Mouse (Mus musculus) neural tube, embryonic 12.5 days (tissue): ENCODE measurements around the gene Tmco3. TPM values are rescaled to one million over a fixed set of nuclear protein-coding genes. Genes with fewer than 3 reads are reported as not detected.

Source experiments
- ATAC-seq: fragments of 200-750 bp; cut with Nextera tagmentation; 2 replicates; pipeline ENCODE4 v1.8.0; 2017; ENCODE audit warnings: low read depth, mild to moderate bottlenecking, moderate TSS enrichment, moderate library complexity; ENCODE audit not compliant: low FRiP score
- H3K27ac ChIP-seq: fragments of 300-500 bp; sonication (generic); 2 replicates; pipeline ENCODE4 v1.5.1; 2016
- H3K27me3 ChIP-seq: fragments of 300-500 bp; sonication (generic); replicated peaks from 2 replicates; pipeline ENCODE4 v1.6.1; 2016; ENCODE audit warnings: mild to moderate bottlenecking
- H3K36me3 ChIP-seq: fragments of 300-500 bp; sonication (generic); 2 replicates; pipeline ENCODE4 v1.6.1; 2016; ENCODE audit warnings: mild to moderate bottlenecking
- H3K4me1 ChIP-seq: fragments of 300-500 bp; sonication (generic); 2 replicates; pipeline ENCODE4 v1.6.1; 2016
- H3K4me2 ChIP-seq: fragments of 300-500 bp; sonication (generic); replicated peaks from 2 replicates; pipeline ENCODE4 v1.6.1; 2016; ENCODE audit warnings: mild to moderate bottlenecking
- H3K4me3 ChIP-seq: fragments of 300-500 bp; sonication (generic); 2 replicates; pipeline ENCODE4 v1.5.1; 2016
- H3K9ac ChIP-seq: fragments of 300-500 bp; sonication (generic); 2 replicates; pipeline ENCODE4 v1.6.1; 2016; ENCODE audit warnings: mild to moderate bottlenecking
- H3K9me3 ChIP-seq: fragments of 300-500 bp; sonication (generic); 2 replicates; pipeline ENCODE4 v1.6.1; 2016; ENCODE audit warnings: mild to moderate bottlenecking
- WGBS: fragments of 180-500 bp; shearing (Covaris S2); methylation state at CpG from one replicate; pipeline ENCODE4 v1.1.7; 2016; 5-methylcytosine and 5-hydroxymethylcytosine counted together
- polyA plus RNA-seq: library from polyadenylated mRNA; unstranded; fragments of >200 nt; fragmentation: Nextera tagmentation; extraction: Ambion mirVana; gene quantifications from 2 replicates; pipeline ENCODE4 v1.2.1, GENCODE M21; 2016

Gene Tmco3
- polyA plus RNA-seq, 1 experiment from 2014 or later, result 45.8 TPM

DNA sequence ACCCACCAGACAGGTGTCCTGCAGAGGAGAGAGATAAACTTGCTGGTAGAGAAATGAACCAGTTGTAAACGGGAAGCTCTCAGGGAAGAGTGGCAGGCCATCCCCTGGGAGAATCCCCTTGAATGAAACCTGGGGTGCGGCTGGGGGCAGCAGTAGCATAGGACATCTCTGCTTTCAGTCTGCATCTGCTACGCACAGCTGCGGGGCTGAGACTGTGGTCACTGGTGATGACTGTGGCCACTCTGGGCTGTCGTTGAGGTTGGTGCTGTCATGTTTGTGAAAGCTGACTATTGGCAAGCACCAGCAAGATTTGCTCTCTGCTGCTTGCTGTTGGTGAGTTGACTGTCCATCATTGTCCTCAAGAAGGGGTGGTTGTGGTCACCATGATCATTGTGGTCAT, 63.6 kb downstream of the Tmco3 start:
- H3K4me3 ChIP-seq, result no peak overlapping the region
- 93% methylated on average over 5 of the region's 5 CpGs for WGBS
- H3K9me3 ChIP-seq, result no peaks in the 10 kb centered on the region
- ATAC-seq, result no peak
- no peak overlapping the region for H3K4me2 ChIP-seq
- H3K36me3 ChIP-seq, result peaks cover 92% of the 10 kb centered on the region
- H3K27me3 ChIP-seq, result no peaks in the 10 kb centered on the region
- H3K27ac ChIP-seq, result no peak overlapping the region
- H3K4me1 ChIP-seq, result no peaks in the 10 kb centered on the region
- H3K9ac ChIP-seq, result no peak overlapping the region

DNA sequence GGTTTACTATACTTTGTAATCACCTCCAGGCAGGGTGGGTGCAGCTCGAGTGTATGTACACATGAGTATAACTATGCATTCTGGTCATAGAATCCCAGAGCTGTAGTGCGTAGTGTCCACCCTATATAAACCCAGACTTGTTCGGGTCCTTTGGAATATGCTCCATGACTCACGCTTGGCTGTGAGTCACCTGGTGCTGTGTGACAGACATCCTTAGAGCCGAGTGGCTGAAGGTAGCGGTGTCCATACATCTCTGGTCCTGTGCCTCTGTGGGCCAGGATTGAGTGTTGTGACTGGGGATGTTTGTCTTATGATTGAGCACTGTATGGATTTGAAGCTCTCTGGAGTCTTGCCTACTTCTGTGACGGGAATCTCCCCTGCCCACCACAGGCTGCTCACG, 64.6 kb downstream of the Tmco3 start:
- no peaks in the 10 kb centered on the region for H3K9me3 ChIP-seq
- no peak overlapping the region for H3K9ac ChIP-seq
- no peak overlapping the region for H3K27ac ChIP-seq
- ATAC-seq, result no peak
- H3K4me3 ChIP-seq, result no peak overlapping the region
- no peaks in the 10 kb centered on the region for H3K4me1 ChIP-seq
- peaks cover 92% of the 10 kb centered on the region for H3K36me3 ChIP-seq
- WGBS, result 91% methylated on average over 8 of the region's 8 CpGs
- no peak overlapping the region for H3K4me2 ChIP-seq
- no peaks in the 10 kb centered on the region for H3K27me3 ChIP-seq

DNA sequence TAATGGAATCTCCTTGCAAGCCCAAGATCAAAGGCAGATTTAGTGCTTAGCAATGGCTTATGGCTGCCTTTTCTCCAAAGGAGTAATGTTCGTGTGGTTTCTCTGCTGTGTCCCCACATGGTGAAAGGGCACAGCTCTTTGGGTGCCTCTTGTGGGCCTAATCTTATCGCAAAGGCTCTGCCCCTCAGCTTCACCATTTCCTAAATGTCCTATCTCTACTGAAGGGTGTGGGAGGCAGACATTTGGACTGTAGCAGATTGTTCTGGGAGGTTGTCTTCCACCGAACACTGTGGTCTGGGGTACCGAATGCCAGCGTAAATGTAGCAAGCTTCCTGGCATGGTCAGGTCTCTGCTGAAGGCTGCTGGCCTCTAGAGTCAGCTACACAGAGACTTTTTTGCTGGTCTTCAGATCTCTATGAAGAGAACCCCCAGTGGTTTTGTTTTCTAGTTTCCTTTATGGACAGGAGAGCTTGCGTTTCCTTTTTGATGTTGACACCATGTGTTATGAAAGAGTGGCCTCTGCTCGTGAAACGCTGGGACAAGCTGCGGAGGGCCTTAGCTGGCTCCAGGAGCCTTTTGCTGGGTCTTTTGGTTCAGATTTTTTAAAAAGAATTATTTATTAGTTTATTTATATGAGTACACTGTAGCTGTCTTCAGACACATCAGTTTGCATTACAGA, 65.3 kb downstream of the Tmco3 start:
- Histone ChIP-seq H3K27me3 (no peaks in the 10 kb centered on the region), H3K4me2 (no peak overlapping the region), H3K9ac (no peak overlapping the region), H3K4me1 (no peaks in the 10 kb centered on the region), H3K27ac (no peak overlapping the region), H3K9me3 (no peaks in the 10 kb centered on the region), H3K36me3 (peaks cover 93% of the 10 kb centered on the region), H3K4me3 (no peak overlapping the region)
- 85% methylated on average over 9 of the region's 9 CpGs for WGBS
- ATAC-seq, result no peak

DNA sequence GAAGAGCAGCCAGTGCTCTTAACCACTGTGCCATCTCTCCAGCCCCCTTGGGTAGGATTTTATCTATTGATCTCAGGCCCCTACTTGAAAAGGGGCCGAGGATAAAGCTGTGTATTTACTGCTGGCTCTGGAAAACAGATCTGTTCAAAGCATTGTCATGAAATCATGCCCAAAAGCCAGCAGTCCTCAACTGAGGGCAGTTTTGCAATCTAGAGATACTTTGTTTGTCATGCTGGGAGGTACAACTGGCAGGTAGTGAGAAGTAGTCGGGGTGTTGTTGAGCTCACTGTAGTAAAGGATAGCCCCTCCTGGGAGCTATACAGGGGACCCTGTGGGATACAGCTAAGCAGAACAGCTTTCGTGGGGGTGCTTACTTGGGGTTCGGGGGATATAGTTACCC, 65.9 kb downstream of the Tmco3 start:
- H3K36me3 ChIP-seq, result peaks cover 93% of the 10 kb centered on the region
- H3K27me3 ChIP-seq, result no peaks in the 10 kb centered on the region
- ATAC-seq, result no peak
- no peak overlapping the region for H3K4me3 ChIP-seq
- no peaks in the 10 kb centered on the region for H3K9me3 ChIP-seq
- H3K4me2 ChIP-seq, result no peak overlapping the region
- no peaks in the 10 kb centered on the region for H3K4me1 ChIP-seq
- H3K9ac ChIP-seq, result no peak overlapping the region
- no peak overlapping the region for H3K27ac ChIP-seq
- 90% methylated on average over 4 of the region's 4 CpGs for WGBS

DNA sequence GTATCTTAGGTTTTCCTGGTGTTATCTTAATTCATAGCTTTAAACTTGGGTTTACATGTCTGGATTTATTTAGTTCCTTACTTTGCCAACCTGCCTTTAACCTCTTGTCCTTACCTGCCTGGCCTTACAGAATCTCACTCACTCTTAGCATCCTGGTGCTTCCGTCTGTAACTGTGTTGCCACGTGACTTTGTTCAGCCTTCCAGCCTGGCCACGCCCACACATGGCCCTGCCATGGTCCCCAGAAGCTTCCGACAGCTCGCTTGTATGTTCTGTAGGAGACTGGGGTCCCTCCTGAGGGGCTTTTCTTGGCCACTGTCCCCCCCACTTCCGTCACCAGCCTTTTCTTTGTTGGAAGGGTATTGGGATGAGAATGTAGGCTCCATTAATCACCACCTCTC, 68.2 kb downstream of the Tmco3 start:
- Histone ChIP-seq H3K36me3 (peaks cover 95% of the 10 kb centered on the region), H3K9me3 (no peaks in the 10 kb centered on the region), H3K4me1 (no peaks in the 10 kb centered on the region), H3K27ac (no peak overlapping the region), H3K9ac (no peak overlapping the region), H3K27me3 (no peaks in the 10 kb centered on the region), H3K4me2 (no peak overlapping the region), H3K4me3 (no peak overlapping the region)
- no peak for ATAC-seq
- WGBS, result 86% methylated on average over 6 of the region's 6 CpGs

DNA sequence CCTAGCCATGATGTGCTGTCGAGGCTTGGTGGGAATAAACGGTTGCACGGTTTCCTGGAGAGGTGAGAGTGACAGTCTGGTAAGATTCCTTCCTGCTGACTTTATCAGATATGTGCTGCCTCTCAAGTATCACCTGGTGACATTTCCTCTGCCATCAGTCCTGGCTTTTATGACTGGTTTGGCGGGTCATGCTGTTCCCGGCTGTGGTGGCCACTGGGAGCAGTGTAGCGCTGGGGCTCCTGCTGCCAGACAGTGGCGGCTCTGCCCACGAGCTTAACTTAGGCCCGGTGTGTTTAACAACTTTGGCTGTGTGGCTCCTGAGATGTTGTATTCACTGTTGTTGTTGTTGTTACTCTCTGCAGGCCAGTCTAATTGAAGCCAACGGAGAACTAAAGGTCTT, 68.7 kb downstream of the Tmco3 start:
- no peak overlapping the region for H3K27ac ChIP-seq
- H3K36me3 ChIP-seq, result peaks cover 95% of the 10 kb centered on the region
- no peak for ATAC-seq
- H3K4me2 ChIP-seq, result no peak overlapping the region
- no peak overlapping the region for H3K4me3 ChIP-seq
- no peaks in the 10 kb centered on the region for H3K27me3 ChIP-seq
- H3K9ac ChIP-seq, result no peak overlapping the region
- no peaks in the 10 kb centered on the region for H3K4me1 ChIP-seq
- WGBS, result 83% methylated on average over 10 of the region's 10 CpGs
- H3K9me3 ChIP-seq, result no peaks in the 10 kb centered on the region

DNA sequence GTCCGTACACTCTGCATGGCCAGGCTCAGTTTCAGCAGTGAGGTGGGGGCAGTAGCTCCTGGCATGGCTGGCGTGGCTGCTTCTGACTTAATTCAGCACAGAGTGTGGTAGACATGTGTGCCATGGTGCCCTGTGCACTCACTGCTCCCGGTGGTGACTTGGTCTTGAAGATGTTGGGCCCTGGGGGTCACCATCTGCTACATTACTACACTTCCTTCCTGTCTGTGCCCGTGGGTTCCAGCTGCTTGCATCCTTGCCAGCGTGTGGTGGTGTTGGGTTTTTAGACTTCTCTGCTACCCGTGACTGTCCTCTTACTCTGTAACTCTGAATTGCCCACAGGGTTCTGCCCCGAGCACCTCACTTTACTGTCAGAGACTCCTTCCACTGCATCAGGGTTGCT, 72.2 kb downstream of the Tmco3 start:
- ATAC-seq, result no peak
- Histone ChIP-seq H3K4me2 (no peak overlapping the region), H3K36me3 (peaks cover 94% of the 10 kb centered on the region), H3K4me1 (no peaks in the 10 kb centered on the region), H3K9ac (no peak overlapping the region), H3K9me3 (no peaks in the 10 kb centered on the region), H3K4me3 (no peak overlapping the region), H3K27me3 (no peaks in the 10 kb centered on the region), H3K27ac (no peak overlapping the region)
- 94% methylated on average over 7 of the region's 7 CpGs for WGBS

DNA sequence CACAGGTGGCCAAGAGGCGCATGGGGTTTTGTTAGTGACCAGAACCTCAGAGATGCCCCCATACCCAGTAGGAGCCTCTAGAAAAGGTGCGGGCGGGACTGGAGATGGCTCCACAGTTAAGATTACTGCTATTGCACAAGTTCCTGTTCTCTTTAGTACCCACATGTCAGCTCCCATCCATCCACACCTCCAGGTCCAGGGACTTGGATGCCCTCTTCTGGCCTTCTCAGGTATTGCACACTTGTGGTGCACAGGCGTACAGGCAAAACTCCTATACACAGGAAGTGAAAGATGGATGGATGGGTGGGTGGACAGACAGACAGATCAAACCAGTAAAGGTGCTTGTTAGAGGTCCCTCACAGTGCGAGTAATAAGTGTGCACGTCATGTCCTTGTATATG, 73.9 kb downstream of the Tmco3 start:
- WGBS, result 97% methylated on average over 6 of the region's 6 CpGs

More for the DNA sequence above, 73.9 kb downstream of the Tmco3 start:
- Histone ChIP-seq H3K27me3 (no peaks in the 10 kb centered on the region), H3K9me3 (no peaks in the 10 kb centered on the region), H3K27ac (no peak overlapping the region), H3K36me3 (peaks cover 91% of the 10 kb centered on the region), H3K4me2 (no peak overlapping the region), H3K4me1 (no peaks in the 10 kb centered on the region), H3K4me3 (no peak overlapping the region), H3K9ac (no peak overlapping the region)
- ATAC-seq, result no peak

Other genes with a start within 250 kb of the Tmco3 start
- gene Proz, start 227.3 kb upstream of the Tmco3 start, polyA plus RNA-seq, result 0.41 and 0.53 TPM in 2 replicates
- 54.9 and 56.5 TPM in 2 replicates for gene Pcid2, start 182.7 kb upstream of the Tmco3 start, polyA plus RNA-seq
- 84.7 and 85.9 TPM in 2 replicates for gene Cul4a, start 182.6 kb upstream of the Tmco3 start, polyA plus RNA-seq
- gene Lamp1, start 129.0 kb upstream of the Tmco3 start, polyA plus RNA-seq, result 247 and 255 TPM in 2 replicates
- gene Grtp1, start 87.6 kb upstream of the Tmco3 start, polyA plus RNA-seq, result 11.1 and 11.3 TPM in 2 replicates
- gene Adprhl1, start 34.0 kb upstream of the Tmco3 start, polyA plus RNA-seq, result 0.45 and 0.47 TPM in 2 replicates
- gene Dcun1d2, start 59 bp upstream of the Tmco3 start, polyA plus RNA-seq, result 33.1 and 34.4 TPM in 2 replicates
- gene Tfdp1, start 50.6 kb downstream of the Tmco3 start, polyA plus RNA-seq, result 148 and 152 TPM in 2 replicates
- gene Atp4b, start 108.6 kb downstream of the Tmco3 start, polyA plus RNA-seq, result not detected in 2 replicates
- 0.03 TPM in 1 of 2 replicates, not detected in the other for gene Grk1, start 116.9 kb downstream of the Tmco3 start, polyA plus RNA-seq
- 0.22 and 0.27 TPM in 2 replicates for gene Tmem255b, start 147.0 kb downstream of the Tmco3 start, polyA plus RNA-seq
- 15.0 and 18.4 TPM in 2 replicates for gene Gas6, start 206.3 kb downstream of the Tmco3 start, polyA plus RNA-seq